Mouse (Mus musculus): ENCODE data around the gene Atxn1. TPM values are rescaled to one million over a fixed set of nuclear protein-coding genes. Genes with fewer than 3 reads are reported as not detected.

Atxn1 gene
- polyA plus RNA-seq, 1 experiment from 2014 or later: 6.8 TPM

DNA sequence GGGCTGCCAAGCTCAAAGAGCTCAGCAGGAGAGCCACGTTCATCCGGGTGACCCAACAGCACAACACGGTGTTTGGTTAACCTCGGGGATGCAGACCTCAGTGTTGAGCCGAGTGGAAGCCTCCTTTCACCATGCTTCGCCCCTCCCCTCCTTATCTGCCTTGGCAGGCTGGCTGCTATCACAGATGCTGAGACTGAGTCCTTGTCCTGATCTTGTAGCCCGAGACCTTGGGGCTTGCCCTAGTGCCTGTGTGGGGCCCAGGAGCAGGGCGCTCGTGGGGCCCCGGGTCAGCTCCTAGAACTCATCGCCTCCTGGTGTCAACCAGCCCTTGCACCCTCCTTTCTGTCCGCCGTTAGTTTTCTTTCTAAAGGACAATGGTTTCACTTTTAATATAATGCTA lies 418.8 kb downstream of the Atxn1 start:
- no peak overlapping the region for H3K4me3 ChIP-seq (replicated peaks; ENCODE audit: low read depth, low read length)
- H3K9ac ChIP-seq (ENCODE audit: low read depth, low read length): no peak overlapping the region
- 87% methylated on average over 13 of the region's 13 CpGs for WGBS
- no peaks in the 10 kb centered on the region for H3K27me3 ChIP-seq (ENCODE audit: insufficient read depth, low read length)
- no peaks in the 10 kb centered on the region for H3K9me3 ChIP-seq (replicated peaks; ENCODE audit: low read length)
- TF ChIP-seq CTCF (IDR thresholded peaks at IDR 0.05; ENCODE audit: low read depth): no peak
- ATAC-seq (replicated peaks; ENCODE audit: low FRiP score, low read depth) (no peak), DNase-seq (ENCODE audit: low spot score) (no peak)
- no peak overlapping the region for H3K27ac ChIP-seq
- no peaks in the 10 kb centered on the region for H3K4me1 ChIP-seq (replicated peaks; ENCODE audit: insufficient read depth, low read length)
- H3K36me3 ChIP-seq (ENCODE audit: insufficient read depth, low read length): peaks cover 18% of the 10 kb centered on the region
- no peak overlapping the region for H3K4me2 ChIP-seq (ENCODE audit: low read length)

GRCm38 (mm10) chr13:45539205-45539568 lies 425.6 kb downstream of the Atxn1 start:
- H3K27me3 ChIP-seq (ENCODE audit: insufficient read depth, low read length): no peaks in the 10 kb centered on the region
- H3K27ac ChIP-seq: no peak overlapping the region
- no peaks in the 10 kb centered on the region for H3K4me1 ChIP-seq (replicated peaks; ENCODE audit: insufficient read depth, low read length)
- peaks cover 5% of the 10 kb centered on the region; the same call in 1 of the 2 replicates for H3K36me3 ChIP-seq (ENCODE audit: insufficient read depth, low read length)
- ATAC-seq (replicated peaks; ENCODE audit: low FRiP score, low read depth) (peak; percentile 76), DNase-seq (ENCODE audit: low spot score) (peak; percentile 91)
- no peaks in the 10 kb centered on the region for H3K9me3 ChIP-seq (replicated peaks; ENCODE audit: low read length)
- 0 out of 2 replicates have a peak overlapping the region, but pooled peaks have one; percentile 35 for H3K9ac ChIP-seq (ENCODE audit: low read depth, low read length)
- peak; percentile 68; the same call in 1 of the 2 replicates for TF ChIP-seq CTCF (IDR thresholded peaks at IDR 0.05; ENCODE audit: low read depth)
- H3K4me3 ChIP-seq (replicated peaks; ENCODE audit: low read depth, low read length): peak overlapping the region; percentile 27
- H3K4me2 ChIP-seq (ENCODE audit: low read length): peak overlapping the region; percentile 75
- 10% methylated on average over 10 of the region's 10 CpGs for WGBS

GRCm38 (mm10) chr13:45538532-45539204 lies 426.1 kb downstream of the Atxn1 start:
- Histone ChIP-seq H3K27ac (no peak overlapping the region), H3K4me3 (replicated peaks; ENCODE audit: low read depth, low read length) (peak overlapping the region; percentile 27), H3K27me3 (ENCODE audit: insufficient read depth, low read length) (no peaks in the 10 kb centered on the region), H3K9ac (ENCODE audit: low read depth, low read length) (0 out of 2 replicates have a peak overlapping the region, but pooled peaks have one; percentile 35), H3K9me3 (replicated peaks; ENCODE audit: low read length) (no peaks in the 10 kb centered on the region), H3K4me1 (replicated peaks; ENCODE audit: insufficient read depth, low read length) (no peaks in the 10 kb centered on the region), H3K36me3 (ENCODE audit: insufficient read depth, low read length) (no peaks in the 10 kb centered on the region), H3K4me2 (ENCODE audit: low read length) (peak overlapping the region; percentile 75)
- DNase-seq (ENCODE audit: low spot score) (peak; percentile 96), ATAC-seq (replicated peaks; ENCODE audit: low FRiP score, low read depth) (peak; percentile 65)
- WGBS: 28% methylated on average over 10 of the region's 10 CpGs
- peak; percentile 92 for TF ChIP-seq CTCF (IDR thresholded peaks at IDR 0.05; ENCODE audit: low read depth)

GRCm38 (mm10) chr13:45538091-45538490 lies 426.7 kb downstream of the Atxn1 start:
- H3K9me3 ChIP-seq (replicated peaks; ENCODE audit: low read length): no peaks in the 10 kb centered on the region
- H3K27ac ChIP-seq: no peak overlapping the region
- H3K27me3 ChIP-seq (ENCODE audit: insufficient read depth, low read length): no peaks in the 10 kb centered on the region
- ATAC-seq (replicated peaks; ENCODE audit: low FRiP score, low read depth) (no peak), DNase-seq (ENCODE audit: low spot score) (no peak)
- H3K4me2 ChIP-seq (ENCODE audit: low read length): no peak overlapping the region
- H3K9ac ChIP-seq (ENCODE audit: low read depth, low read length): no peak overlapping the region
- no peaks in the 10 kb centered on the region for H3K4me1 ChIP-seq (replicated peaks; ENCODE audit: insufficient read depth, low read length)
- 81% methylated on average over 9 of the region's 9 CpGs for WGBS
- TF ChIP-seq CTCF (IDR thresholded peaks at IDR 0.05; ENCODE audit: low read depth): no peak
- no peak overlapping the region for H3K4me3 ChIP-seq (replicated peaks; ENCODE audit: low read depth, low read length)
- 0 out of 2 replicates have a peak, but pooled peaks cover 1% of the 10 kb centered on the region for H3K36me3 ChIP-seq (ENCODE audit: insufficient read depth, low read length)

DNA sequence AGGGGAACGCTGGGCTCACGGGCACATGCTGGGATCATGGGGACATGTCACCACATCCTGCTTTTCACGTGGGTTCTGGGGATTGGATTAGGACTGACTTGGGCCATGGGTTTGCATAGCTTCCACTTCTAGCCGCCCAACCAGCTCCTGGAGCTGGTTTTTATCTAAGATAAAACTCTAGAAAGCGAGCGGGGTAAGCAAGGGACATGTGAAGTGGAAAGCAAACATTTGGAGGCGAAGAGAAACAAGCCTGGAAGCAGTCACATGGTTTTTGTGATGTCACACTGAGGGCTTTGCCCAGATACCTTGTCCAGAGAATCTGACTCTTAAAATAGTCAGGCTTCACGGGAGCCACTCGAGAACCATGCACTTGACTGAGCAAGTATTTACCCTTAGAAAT lies 427.7 kb downstream of the Atxn1 start:
- ATAC-seq (replicated peaks; ENCODE audit: low FRiP score, low read depth) (no peak), DNase-seq (ENCODE audit: low spot score) (no peak)
- 73% methylated on average over 9 of the region's 9 CpGs for WGBS
- Histone ChIP-seq H3K9me3 (replicated peaks; ENCODE audit: low read length) (no peaks in the 10 kb centered on the region), H3K9ac (ENCODE audit: low read depth, low read length) (no peak overlapping the region), H3K4me3 (replicated peaks; ENCODE audit: low read depth, low read length) (no peak overlapping the region), H3K36me3 (ENCODE audit: insufficient read depth, low read length) (0 out of 2 replicates have a peak, but pooled peaks cover 4% of the 10 kb centered on the region), H3K27ac (no peak overlapping the region), H3K4me2 (ENCODE audit: low read length) (no peak overlapping the region), H3K4me1 (replicated peaks; ENCODE audit: insufficient read depth, low read length) (no peaks in the 10 kb centered on the region), H3K27me3 (ENCODE audit: insufficient read depth, low read length) (no peaks in the 10 kb centered on the region)
- no peak for TF ChIP-seq CTCF (IDR thresholded peaks at IDR 0.05; ENCODE audit: low read depth)

DNA sequence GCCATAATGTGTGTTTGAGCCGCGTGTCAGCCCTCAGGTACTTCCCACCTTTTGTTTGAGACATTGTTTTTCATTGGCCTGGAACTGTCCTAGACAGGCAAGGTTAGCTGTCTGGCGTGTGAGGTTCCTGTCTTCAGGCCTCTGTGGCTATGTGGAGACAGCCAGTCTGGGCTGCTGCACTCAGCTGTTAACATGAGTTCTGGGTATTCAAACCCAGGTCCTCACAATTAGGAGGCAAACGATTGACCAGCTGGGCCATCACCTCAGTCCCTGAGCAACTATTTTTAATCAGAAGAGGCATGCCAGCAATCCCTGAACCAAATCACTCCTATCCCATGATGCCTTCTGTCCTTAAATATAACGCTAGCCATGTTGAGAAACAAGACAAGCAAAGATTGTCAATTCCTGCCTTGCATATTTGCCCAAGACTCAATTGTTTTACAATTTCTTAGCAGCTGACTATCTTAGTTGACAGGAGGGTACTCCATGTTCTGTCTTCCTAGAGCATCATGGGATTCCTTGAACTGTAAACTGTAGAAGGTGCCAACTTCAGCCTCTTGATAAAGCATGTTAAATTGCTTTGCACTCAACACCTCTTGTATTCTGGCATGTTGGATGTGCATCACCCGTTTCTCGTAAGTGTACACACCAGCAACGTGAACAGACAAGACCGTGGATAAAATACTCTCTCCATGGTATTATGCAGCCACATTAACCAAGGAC lies 428.9 kb downstream of the Atxn1 start:
- TF ChIP-seq CTCF (IDR thresholded peaks at IDR 0.05; ENCODE audit: low read depth): no peak
- Histone ChIP-seq H3K9me3 (replicated peaks; ENCODE audit: low read length) (no peaks in the 10 kb centered on the region), H3K4me3 (replicated peaks; ENCODE audit: low read depth, low read length) (no peak overlapping the region), H3K36me3 (ENCODE audit: insufficient read depth, low read length) (0 out of 2 replicates have a peak, but pooled peaks cover 4% of the 10 kb centered on the region), H3K9ac (ENCODE audit: low read depth, low read length) (no peak overlapping the region), H3K4me2 (ENCODE audit: low read length) (no peak overlapping the region), H3K27ac (no peak overlapping the region), H3K27me3 (ENCODE audit: insufficient read depth, low read length) (no peaks in the 10 kb centered on the region), H3K4me1 (replicated peaks; ENCODE audit: insufficient read depth, low read length) (no peaks in the 10 kb centered on the region)
- no peak for ATAC-seq (replicated peaks; ENCODE audit: low FRiP score, low read depth)
- DNase-seq (ENCODE audit: low spot score): no peak
- WGBS: 85% methylated on average over 9 of the region's 9 CpGs
